Mouse (Mus musculus): ENCODE measurements around the gene Vax2.

- TF ChIP-seq CTCF (IDR thresholded peaks at IDR 0.05): no peak
- TF ChIP-seq EP300 (IDR thresholded peaks at IDR 0.05; ENCODE audit: insufficient read depth, low read depth, low read length): no peak
- no peak for TF ChIP-seq POLR2A (IDR thresholded peaks at IDR 0.05; ENCODE audit: insufficient read depth, low read depth, low read length)
These were observed 11.5 kb downstream of the Vax2 start for GRCm38 (mm10) chr6:83722526-83722925.

Data from heart, adult 2 months (tissue).